Mouse (Mus musculus) heart, postnatal 10 days (tissue): ENCODE measurements around the gene Hoxc13. TPM values are rescaled to one million over a fixed set of nuclear protein-coding genes. Genes with fewer than 3 reads are reported as not detected.

ENCODE experiments used
- microRNA-seq, 2 experiments: library from miRNA; unstranded; fragments of <30 nt; microRNA quantifications; one replicate each; pipeline ENCODE4 v1.2.0; 2022
- total RNA-seq, 2 experiments: library from RNA; stranded (reverse); gene quantifications; 2 replicates each; pipeline ENCODE4 v1.2.3; 2021

The Hoxc13 gene
- total RNA-seq, 2 experiments from 2014 or later: not detected

Small RNAs within 50 kb of the gene (microRNA-seq; reads per million reads assigned to microRNA genes)
- 0.24 to 0.35 reads per million in 2 experiments for gene Mir196a-2

Other genes with a start within 250 kb of the Hoxc13 start
- 10 to 100 TPM; 31.1 to 47.4 TPM for gene Atp5g2, start 248.8 kb upstream of the Hoxc13 start, total RNA-seq
- gene Calcoco1, start 198.9 kb upstream of the Hoxc13 start, total RNA-seq: 100 to 1,000 TPM in 1 of 2 experiments, 10 to 100 TPM in 1; 90.9 to 100 TPM
- gene Hoxc12, start 15.7 kb downstream of the Hoxc13 start, total RNA-seq: not detected
- gene Hoxc11, start 33.3 kb downstream of the Hoxc13 start, total RNA-seq: not detected
- gene Hoxc10, start 45.7 kb downstream of the Hoxc13 start, total RNA-seq: not detected
- gene Hoxc5, start 46.3 kb downstream of the Hoxc13 start, total RNA-seq: under 1 TPM; 0.12 to 0.15 TPM
- gene Hoxc9, start 55.3 kb downstream of the Hoxc13 start, total RNA-seq: not detected
- not detected for gene Hoxc8, start 69.5 kb downstream of the Hoxc13 start, total RNA-seq
- under 1 TPM in 1 of 2 experiments, not detected in 1; 0.15 TPM for gene Hoxc6, start 77.2 kb downstream of the Hoxc13 start, total RNA-seq
- under 1 TPM in 1 of 2 experiments, not detected in 1; 0.24 TPM for gene Hoxc4, start 97.8 kb downstream of the Hoxc13 start, total RNA-seq
- 10 to 100 TPM; 13.7 to 16.1 TPM for gene Smug1, start 246.0 kb downstream of the Hoxc13 start, total RNA-seq